Mouse (Mus musculus) megakaryocyte, embryonic 14.5 days (primary cell): ENCODE results near the gene Rnf32.

ENCODE experiments used
- FLI1 ChIP-seq: IDR thresholded peaks from 2 replicates; pipeline ENCODE4 v1.6.1; 2012; ENCODE audit warnings: low read length, inconsistent platforms, mixed read lengths
- GATA1 ChIP-seq: IDR thresholded peaks from 3 replicates; pipeline ENCODE4 v1.6.1; 2012; ENCODE audit warnings: mixed read lengths, low read length, inconsistent platforms, borderline replicate concordance

DNA sequence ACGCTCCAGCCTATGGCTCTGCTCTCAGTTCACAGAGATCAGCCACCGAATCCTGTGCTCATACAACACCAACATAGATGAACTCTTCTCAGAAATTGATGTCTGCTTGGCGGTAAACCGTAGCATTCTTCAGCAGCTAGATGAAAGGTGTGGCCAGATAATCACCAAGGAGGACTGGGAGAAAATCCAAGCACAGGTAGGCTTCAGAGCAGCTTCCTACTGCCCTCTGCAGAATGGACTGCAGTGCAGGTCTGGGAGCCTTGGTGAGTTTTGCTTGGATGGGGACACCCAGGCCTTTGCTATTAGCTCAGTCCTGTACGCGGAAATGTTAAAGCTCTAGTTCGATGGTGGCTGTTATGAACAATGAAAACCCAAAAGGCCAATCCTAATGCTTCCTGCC lies 28.3 kb downstream of the Rnf32 start:
- TF ChIP-seq GATA1: no peak
- TF ChIP-seq FLI1: no peak
